Mouse (Mus musculus): ENCODE results near the gene Ppp1r9a. TPM values are rescaled to one million over a fixed set of nuclear protein-coding genes. Genes with fewer than 3 reads are reported as not detected.

The Ppp1r9a gene
- polyA plus RNA-seq, 1 experiment from 2014 or later = 28.3 TPM

DNA sequence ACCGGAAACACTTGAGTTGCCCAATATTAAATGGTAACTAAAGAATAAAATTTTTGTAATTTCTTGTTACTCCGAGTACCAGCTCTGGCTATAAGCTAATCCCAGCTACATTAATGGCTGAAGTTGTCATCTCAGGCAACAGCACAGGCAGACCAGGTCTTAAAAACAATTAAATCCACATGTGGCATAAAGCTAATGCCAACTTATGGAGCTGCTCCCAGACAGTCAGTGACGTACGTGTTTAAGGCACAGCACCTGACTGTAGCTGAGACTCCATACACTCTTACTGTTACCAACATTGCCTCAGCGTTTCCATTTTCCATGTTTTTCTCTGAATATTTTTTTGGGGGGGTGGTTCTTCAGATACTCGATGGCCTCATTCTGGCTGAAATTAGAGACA is 276.5 kb downstream of the Ppp1r9a start:
- no peaks in the 10 kb centered on the region for H3K27me3 ChIP-seq
- H3K9ac ChIP-seq = no peak overlapping the region
- H3K4me2 ChIP-seq (replicated peaks) = no peak overlapping the region
- H3K4me3 ChIP-seq = no peak overlapping the region
- no peak for ATAC-seq (ENCODE audit: low FRiP score)
- no peaks in the 10 kb centered on the region for H3K9me3 ChIP-seq (replicated peaks)
- H3K4me1 ChIP-seq = peaks cover 6% of the 10 kb centered on the region
- no peaks in the 10 kb centered on the region for H3K36me3 ChIP-seq
- 90% methylated on average over 6 of the region's 6 CpGs for WGBS
- no peak overlapping the region for H3K27ac ChIP-seq

DNA sequence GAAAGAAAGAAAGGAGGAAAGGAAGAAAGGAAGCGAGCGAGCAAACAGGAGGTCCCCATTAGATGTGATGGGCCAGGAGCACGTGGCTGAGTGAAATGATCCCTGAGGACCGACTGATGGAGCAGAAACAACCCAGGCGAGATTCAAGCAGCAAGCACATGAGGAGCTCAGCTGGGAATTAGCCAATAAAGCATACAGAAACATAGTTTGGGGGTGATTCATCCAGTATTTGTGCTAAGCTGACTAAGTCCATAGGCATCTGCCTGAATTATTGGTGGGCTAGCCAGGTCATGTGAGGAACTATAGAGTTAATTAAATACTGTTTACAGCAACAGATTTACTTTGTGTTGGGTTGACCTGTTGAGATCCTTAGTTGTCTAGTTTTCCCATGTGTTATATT is 277.9 kb downstream of the Ppp1r9a start:
- H3K4me1 ChIP-seq = peaks cover 6% of the 10 kb centered on the region

DNA sequence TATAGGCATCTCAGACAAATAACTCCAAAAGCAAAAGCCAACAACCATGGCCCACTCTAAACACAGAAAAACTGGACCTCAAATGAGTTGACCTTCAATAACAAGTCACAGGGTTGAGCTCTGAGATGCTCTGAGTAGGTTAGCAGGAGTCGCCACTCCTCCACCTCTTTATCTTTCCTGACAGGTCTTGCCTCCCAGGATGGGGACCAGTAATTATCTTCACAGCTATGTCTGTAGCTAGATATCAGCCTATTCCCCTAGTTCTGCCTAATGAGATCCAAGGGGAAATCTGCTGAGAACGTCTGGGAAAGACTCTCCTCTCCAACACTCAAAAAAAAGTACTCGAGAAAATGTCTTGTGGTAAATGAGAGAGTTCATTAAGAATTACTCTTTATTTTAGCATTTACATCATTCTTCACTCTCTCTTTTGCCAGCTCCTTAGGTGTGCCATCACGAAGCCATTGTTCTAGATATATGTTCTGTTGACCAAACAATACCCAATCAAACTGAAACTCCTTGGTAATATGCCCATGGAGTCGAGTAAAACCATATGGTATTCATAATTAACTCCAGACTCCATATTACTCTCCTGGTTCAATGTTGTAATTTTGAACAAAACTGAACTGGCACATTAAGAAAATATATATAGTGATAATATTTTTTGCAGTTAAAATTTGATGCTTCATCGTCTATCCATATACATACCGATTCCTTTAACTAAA is 283.7 kb downstream of the Ppp1r9a start:
- no peaks in the 10 kb centered on the region for H3K4me1 ChIP-seq
- no peaks in the 10 kb centered on the region for H3K36me3 ChIP-seq
- 78% methylated on average over 7 of the region's 7 CpGs for WGBS
- no peaks in the 10 kb centered on the region for H3K27me3 ChIP-seq
- no peak overlapping the region for H3K27ac ChIP-seq
- no peak overlapping the region for H3K4me2 ChIP-seq (replicated peaks)
- no peak overlapping the region for H3K4me3 ChIP-seq
- ATAC-seq (ENCODE audit: low FRiP score) = no peak
- no peaks in the 10 kb centered on the region for H3K9me3 ChIP-seq (replicated peaks)
- H3K9ac ChIP-seq = no peak overlapping the region

More for the DNA sequence above, 277.9 kb downstream of the Ppp1r9a start:
- no peak overlapping the region for H3K27ac ChIP-seq
- H3K27me3 ChIP-seq = no peaks in the 10 kb centered on the region
- no peak overlapping the region for H3K9ac ChIP-seq
- WGBS = 83% methylated on average over 5 of the region's 5 CpGs
- H3K4me3 ChIP-seq = no peak overlapping the region
- no peak overlapping the region for H3K4me2 ChIP-seq (replicated peaks)
- ATAC-seq (ENCODE audit: low FRiP score) = no peak
- no peaks in the 10 kb centered on the region for H3K36me3 ChIP-seq
- no peaks in the 10 kb centered on the region for H3K9me3 ChIP-seq (replicated peaks)

DNA sequence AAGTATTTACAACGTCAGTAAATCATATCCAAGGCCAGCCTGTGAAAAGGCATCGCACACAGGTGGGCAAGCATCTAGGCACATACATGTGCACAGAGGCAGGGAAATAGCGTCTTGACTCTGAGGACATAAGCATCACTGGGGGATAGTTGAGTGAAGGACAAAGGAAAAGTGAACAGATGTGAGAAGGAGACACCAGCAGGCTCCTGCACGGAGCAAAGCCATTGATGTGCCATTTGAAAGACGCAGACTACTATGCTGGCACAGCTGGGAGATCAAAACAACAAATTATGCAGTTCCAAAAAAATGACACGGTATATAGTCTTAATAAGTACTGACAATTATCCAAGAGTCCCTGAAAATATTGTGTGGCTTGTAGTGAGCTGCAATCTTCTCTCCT is 284.9 kb downstream of the Ppp1r9a start:
- no peak overlapping the region for H3K9ac ChIP-seq
- no peaks in the 10 kb centered on the region for H3K27me3 ChIP-seq
- 80% methylated on average over 6 of the region's 6 CpGs for WGBS
- no peak overlapping the region for H3K4me3 ChIP-seq
- H3K27ac ChIP-seq = no peak overlapping the region
- no peak overlapping the region for H3K4me2 ChIP-seq (replicated peaks)
- no peak for ATAC-seq (ENCODE audit: low FRiP score)
- H3K36me3 ChIP-seq = no peaks in the 10 kb centered on the region
- H3K9me3 ChIP-seq (replicated peaks) = no peaks in the 10 kb centered on the region
- no peaks in the 10 kb centered on the region for H3K4me1 ChIP-seq

DNA sequence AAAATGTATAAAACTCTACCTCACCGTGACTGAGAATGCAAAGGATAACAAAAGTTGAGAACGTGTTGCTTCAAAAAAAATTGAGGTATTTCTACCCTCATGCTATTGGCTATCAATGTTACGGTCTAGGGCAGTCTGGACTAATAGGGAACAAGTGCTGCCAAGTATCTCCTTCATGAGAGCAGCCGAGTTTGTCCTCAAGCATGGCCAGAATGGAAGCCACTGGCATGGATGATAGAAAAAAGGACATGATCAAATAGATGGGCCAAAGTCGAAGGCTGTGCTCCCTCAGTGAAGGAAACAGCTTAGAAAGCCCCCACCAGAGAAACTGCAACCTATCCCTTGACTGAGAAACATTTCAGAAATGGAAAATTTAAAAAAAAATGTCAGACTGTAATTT is 285.3 kb downstream of the Ppp1r9a start:
- no peaks in the 10 kb centered on the region for H3K4me1 ChIP-seq
- no peaks in the 10 kb centered on the region for H3K27me3 ChIP-seq
- H3K36me3 ChIP-seq = no peaks in the 10 kb centered on the region
- H3K27ac ChIP-seq = no peak overlapping the region
- no peak overlapping the region for H3K4me2 ChIP-seq (replicated peaks)
- no peak overlapping the region for H3K9ac ChIP-seq
- no peak for ATAC-seq (ENCODE audit: low FRiP score)
- WGBS = 85% methylated on average over 5 of the region's 5 CpGs
- no peak overlapping the region for H3K4me3 ChIP-seq
- no peaks in the 10 kb centered on the region for H3K9me3 ChIP-seq (replicated peaks)

DNA sequence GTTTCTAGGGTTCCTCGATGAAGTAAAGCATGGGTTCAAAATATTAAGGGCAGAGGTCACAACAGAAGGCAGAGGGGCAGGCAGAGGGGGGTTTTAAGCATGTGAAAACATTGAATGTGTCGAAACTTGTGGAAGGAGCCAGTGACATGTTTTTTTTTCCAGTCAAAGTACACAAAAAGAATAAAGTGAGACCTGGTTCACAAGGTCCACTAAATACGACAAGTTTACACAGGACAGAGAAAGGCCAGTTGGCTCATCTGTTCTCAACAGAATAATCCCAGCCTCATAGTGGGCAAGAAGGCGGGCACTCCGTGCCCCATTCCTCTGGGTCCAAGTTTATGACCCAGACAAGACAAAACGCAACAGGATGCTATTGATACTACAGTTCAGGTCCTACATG is 286.2 kb downstream of the Ppp1r9a start:
- H3K4me3 ChIP-seq = no peak overlapping the region
- H3K4me2 ChIP-seq (replicated peaks) = no peak overlapping the region
- H3K4me1 ChIP-seq = no peaks in the 10 kb centered on the region
- H3K9me3 ChIP-seq (replicated peaks) = no peaks in the 10 kb centered on the region
- H3K9ac ChIP-seq = no peak overlapping the region
- H3K27ac ChIP-seq = no peak overlapping the region
- H3K36me3 ChIP-seq = no peaks in the 10 kb centered on the region
- WGBS = 72% methylated on average over 6 of the region's 6 CpGs
- ATAC-seq (ENCODE audit: low FRiP score) = no peak
- H3K27me3 ChIP-seq = no peaks in the 10 kb centered on the region

DNA sequence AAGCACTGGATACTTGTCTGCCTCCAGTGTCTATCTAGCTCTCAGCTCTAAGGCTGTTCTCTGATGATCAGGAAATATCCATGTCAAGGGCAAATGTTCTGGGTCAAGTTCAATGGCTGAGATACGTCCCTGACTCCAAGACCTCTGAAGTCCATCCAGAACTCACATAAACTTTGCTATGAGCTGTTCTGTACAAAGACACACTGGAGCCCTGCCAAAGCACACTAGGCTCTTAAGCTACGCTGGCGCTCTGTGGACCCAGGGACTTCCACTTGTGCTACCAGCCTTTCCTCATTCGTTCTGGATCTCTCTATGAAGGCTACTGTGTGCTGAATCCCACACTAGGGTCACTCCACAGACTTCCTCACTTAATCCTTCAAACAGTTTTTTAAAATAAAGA is 286.8 kb downstream of the Ppp1r9a start:
- Histone ChIP-seq H3K4me2 (replicated peaks) (no peak overlapping the region), H3K36me3 (no peaks in the 10 kb centered on the region), H3K27me3 (no peaks in the 10 kb centered on the region), H3K4me3 (no peak overlapping the region), H3K4me1 (no peaks in the 10 kb centered on the region), H3K9ac (no peak overlapping the region), H3K9me3 (replicated peaks) (no peaks in the 10 kb centered on the region), H3K27ac (no peak overlapping the region)
- WGBS = 82% methylated on average over 4 of the region's 4 CpGs
- ATAC-seq (ENCODE audit: low FRiP score) = no peak

DNA sequence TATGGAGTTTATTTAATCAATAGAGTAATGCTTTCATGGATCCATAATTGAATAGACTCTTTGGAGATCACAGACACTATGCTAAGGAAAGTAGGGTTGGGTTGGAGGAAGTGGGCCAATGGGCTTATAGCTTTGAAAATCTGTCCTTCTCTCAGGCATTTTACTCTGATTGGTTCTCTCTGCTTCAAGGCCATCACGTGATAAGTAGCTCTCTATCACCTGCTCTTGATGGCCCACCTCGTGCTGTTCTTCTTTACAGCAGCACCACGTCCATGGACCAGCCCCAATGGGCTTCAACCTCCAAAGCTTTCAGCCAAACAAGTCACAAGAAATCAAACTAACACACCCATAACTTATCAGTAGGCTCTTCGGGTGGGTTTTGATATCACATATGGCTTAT is 288.0 kb downstream of the Ppp1r9a start:
- Histone ChIP-seq H3K4me2 (replicated peaks) (no peak overlapping the region), H3K27me3 (no peaks in the 10 kb centered on the region), H3K4me3 (no peak overlapping the region), H3K9ac (no peak overlapping the region), H3K4me1 (no peaks in the 10 kb centered on the region), H3K9me3 (replicated peaks) (no peaks in the 10 kb centered on the region), H3K27ac (no peak overlapping the region), H3K36me3 (no peaks in the 10 kb centered on the region)
- no peak for ATAC-seq (ENCODE audit: low FRiP score)
- WGBS = 89% methylated on average over 4 of the region's 4 CpGs

DNA sequence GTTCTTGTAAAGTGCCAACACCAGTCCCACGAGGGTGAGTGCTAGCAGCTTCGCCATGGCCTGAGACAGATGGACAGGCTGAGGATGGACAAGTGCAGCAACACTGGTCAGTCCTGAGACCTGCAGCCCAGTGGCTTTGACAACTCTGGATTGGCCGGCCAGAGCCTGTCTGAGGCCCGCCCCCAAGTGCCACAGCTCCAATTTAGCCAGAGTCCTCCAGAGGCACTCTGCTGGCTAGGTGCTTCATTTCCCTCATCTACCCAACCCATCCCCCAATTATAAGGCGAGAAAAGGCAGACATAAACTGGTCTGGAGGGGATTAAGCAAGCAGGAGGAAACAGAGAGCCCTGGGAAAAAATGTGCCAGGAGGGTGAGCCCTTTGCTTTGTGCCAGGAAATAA is 291.0 kb downstream of the Ppp1r9a start, which contains the start of gene Pon1:
Gene Pon1 (minus strand): TSS at position 254 of the 400 bp plus-strand sequence.
- 46% methylated on average over 5 of the region's 5 CpGs for WGBS
- Histone ChIP-seq H3K9ac (no peak within 1 kb of the TSS), H3K4me2 (replicated peaks) (no peak within 1 kb of the TSS), H3K4me1 (no peaks in the 10 kb centered on the region), H3K36me3 (no peaks in the 10 kb centered on the region), H3K4me3 (no peak within 1 kb of the TSS), H3K9me3 (replicated peaks) (no peaks in the 10 kb centered on the region), H3K27me3 (no peaks in the 10 kb centered on the region), H3K27ac (no peak within 1 kb of the TSS)
- ATAC-seq (ENCODE audit: low FRiP score) = no peak

DNA sequence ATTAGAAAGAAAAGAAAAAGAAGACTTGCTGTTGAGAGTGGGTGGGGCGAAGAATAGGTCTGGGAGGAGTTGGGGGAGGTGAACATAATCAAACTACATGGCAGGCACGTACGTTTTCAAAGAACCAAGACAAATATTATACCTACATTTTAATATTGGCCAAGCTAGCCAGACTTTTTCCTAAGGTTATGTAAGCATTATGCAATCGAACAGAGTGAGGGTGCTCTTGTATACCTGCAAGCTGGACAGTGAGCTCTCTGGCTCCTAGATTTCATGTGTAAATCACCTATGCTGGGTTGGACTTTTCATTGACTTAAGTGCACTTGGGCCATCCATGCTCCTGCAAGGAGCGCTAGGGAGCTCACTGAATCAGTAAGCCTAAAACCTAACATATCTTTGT is 295.9 kb downstream of the Ppp1r9a start:
- Histone ChIP-seq H3K27me3 (no peaks in the 10 kb centered on the region), H3K36me3 (no peaks in the 10 kb centered on the region), H3K9me3 (replicated peaks) (no peaks in the 10 kb centered on the region), H3K9ac (no peak overlapping the region), H3K4me1 (no peaks in the 10 kb centered on the region), H3K4me3 (no peak overlapping the region), H3K27ac (no peak overlapping the region), H3K4me2 (replicated peaks) (no peak overlapping the region)
- WGBS = 93% methylated on average over 5 of the region's 5 CpGs
- no peak for ATAC-seq (ENCODE audit: low FRiP score)

DNA sequence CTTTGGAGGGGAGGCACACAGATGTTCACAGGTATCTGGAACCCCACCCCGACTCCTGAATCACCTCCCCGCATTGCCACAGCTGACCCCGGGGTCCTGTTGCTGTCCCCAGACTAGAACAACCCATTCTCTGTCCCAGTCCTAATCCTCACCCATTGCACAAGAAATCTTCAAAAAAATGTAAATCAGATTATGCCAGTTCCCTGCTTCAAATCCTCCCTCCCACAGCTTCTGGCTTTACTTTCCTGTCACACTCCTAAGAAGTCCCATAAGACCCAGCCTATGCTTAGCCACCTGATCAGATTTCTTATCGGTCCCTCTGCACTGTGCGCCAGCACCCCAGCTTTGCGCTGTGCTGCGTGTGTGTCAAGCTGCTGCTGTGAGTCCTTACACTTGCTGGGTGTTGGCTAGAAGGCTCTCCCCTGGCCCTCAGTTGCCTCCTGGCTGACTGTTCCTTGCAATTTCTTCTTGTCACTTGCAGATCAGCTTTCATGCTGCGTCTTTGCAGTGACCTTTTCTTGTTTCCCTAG is 296.7 kb downstream of the Ppp1r9a start:
- no peaks in the 10 kb centered on the region for H3K36me3 ChIP-seq
- H3K4me1 ChIP-seq = no peaks in the 10 kb centered on the region
- H3K4me2 ChIP-seq (replicated peaks) = no peak overlapping the region
- ATAC-seq (ENCODE audit: low FRiP score) = no peak
- H3K27me3 ChIP-seq = no peaks in the 10 kb centered on the region
- no peaks in the 10 kb centered on the region for H3K9me3 ChIP-seq (replicated peaks)
- no peak overlapping the region for H3K27ac ChIP-seq
- H3K9ac ChIP-seq = no peak overlapping the region
- H3K4me3 ChIP-seq = no peak overlapping the region
- 89% methylated on average over 8 of the region's 8 CpGs for WGBS

DNA sequence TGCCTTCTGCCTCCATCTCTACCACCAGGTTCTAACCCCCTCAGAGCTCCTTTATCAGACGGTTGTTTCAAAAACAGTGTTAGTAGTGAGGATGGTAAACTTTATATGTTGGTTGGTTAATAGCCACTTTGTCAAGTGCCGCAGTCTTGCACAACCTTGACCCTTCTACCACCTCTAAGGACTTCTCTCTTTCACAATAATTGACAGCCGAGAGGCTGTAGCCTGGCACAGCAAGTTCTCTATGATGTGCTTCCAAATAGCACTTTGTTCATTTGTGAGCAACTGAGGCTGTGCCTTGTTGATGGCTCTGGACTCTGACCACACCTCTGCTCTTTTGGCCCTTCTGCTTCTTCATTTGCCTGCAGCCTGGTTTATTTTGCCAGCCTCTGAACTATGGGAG is 297.2 kb downstream of the Ppp1r9a start:
- ATAC-seq (ENCODE audit: low FRiP score) = no peak
- Histone ChIP-seq H3K4me3 (no peak overlapping the region), H3K4me2 (replicated peaks) (no peak overlapping the region), H3K36me3 (no peaks in the 10 kb centered on the region), H3K4me1 (no peaks in the 10 kb centered on the region), H3K9me3 (replicated peaks) (no peaks in the 10 kb centered on the region), H3K9ac (no peak overlapping the region), H3K27ac (no peak overlapping the region), H3K27me3 (no peaks in the 10 kb centered on the region)
- 84% methylated on average over 3 of the region's 3 CpGs for WGBS

DNA sequence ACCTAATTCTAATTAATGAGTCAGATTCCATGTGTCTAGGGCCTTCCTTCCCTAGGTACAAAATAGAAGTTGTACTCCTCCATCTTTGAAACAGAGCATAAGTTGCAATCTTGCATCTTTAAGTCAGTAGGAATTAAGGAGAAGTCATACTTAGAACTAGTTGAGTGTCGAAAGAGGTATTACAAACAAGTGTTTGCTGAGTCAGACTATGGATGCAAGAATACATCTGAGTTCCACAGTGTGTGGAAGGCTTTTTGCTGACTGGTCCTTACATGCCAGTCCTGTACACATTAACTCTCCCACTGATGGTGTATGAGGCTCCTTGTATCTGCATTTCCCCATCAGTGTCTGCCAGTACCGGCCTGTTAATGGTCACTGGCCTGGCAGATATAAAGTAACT is 305.1 kb downstream of the Ppp1r9a start:
- H3K4me1 ChIP-seq = no peaks in the 10 kb centered on the region
- no peak overlapping the region for H3K9ac ChIP-seq
- ATAC-seq (ENCODE audit: low FRiP score) = no peak
- H3K27ac ChIP-seq = no peak overlapping the region
- no peaks in the 10 kb centered on the region for H3K36me3 ChIP-seq
- H3K9me3 ChIP-seq (replicated peaks) = peaks cover 3% of the 10 kb centered on the region; the same call in 1 of the 2 replicates
- no peak overlapping the region for H3K4me3 ChIP-seq
- H3K4me2 ChIP-seq (replicated peaks) = no peak overlapping the region
- no peaks in the 10 kb centered on the region for H3K27me3 ChIP-seq
- WGBS = 90% methylated on average over 2 of the region's 2 CpGs

Data from hindbrain, embryonic 12.5 days (tissue).